Mouse (Mus musculus) frontal cortex, postnatal 36 days (tissue): Measurements from ENCODE around the gene Cdpf1.
"Not testable (repeated sequence)": the region's sequence is repeated elsewhere in the genome, so short reads cannot be mapped to it uniquely, and the experiment has no call there.

Source experiments
- DNase-seq, 2 experiments: peaks; one replicate each; pipeline ENCODE4 v3.0.0; 2022; ENCODE audit warnings: low spot score in 2 of 2

Gene Cdpf1

DNA sequence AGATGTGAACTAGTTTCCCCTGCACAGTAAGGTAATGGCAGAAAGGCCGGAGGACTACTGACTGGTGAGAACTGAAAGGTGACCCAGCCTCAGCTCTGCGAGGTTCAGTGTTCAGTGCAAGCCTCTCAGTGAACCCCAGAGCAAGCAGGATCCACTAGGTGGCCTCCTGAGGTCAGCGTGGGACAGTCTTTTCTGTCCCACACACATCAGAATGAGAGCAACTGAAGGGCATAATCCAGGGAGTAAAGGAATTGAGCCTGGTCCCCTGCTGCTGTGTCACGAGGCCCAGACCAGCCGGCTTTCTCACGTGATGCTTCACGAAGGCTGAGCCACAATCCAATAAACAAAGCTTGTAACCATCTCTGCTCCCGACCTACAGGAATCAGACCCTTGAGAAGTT, 3.1 kb downstream of the Cdpf1 start:
- DNase-seq = no peak

DNA sequence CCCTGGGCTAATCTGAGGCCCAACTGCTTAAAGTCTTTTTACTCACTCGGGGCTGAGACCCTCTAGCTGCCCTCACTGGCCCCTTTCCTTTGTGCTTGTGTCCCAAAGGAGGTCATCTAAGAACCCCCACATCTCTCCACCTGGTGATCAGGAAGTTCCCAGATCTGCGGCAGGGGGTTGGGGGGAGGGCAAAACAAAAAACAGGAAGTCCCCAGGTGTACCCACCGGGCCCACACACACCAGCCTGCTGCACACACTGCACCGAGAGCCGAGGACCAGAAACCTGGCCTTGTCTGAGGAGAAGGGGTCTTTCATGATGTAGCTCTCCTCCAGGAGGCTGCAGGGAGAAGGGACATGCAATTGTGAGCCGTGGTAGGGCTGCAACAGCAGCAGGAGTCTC, 3.5 kb downstream of the Cdpf1 start:
- no peak for DNase-seq

DNA sequence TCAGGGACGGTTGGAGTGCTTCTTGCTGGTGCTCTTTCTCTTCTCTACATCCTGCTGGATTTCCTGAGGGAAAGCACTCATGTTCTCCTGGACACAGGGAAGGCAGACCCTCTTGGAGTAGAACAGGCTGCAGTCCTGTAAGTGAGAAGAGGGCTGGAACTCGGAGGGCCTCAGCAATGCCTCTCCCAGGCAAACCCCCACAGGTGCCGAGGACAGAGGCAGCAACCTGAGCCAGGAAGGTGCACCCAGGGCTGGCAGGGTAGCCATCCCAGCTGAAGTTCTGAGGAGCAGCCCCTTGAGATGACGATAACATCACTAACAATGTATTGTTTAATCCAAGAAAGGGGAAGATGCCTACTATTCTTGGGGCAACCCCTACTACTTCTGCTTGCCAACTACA, 4.1 kb downstream of the Cdpf1 start:
- no peak for DNase-seq

DNA sequence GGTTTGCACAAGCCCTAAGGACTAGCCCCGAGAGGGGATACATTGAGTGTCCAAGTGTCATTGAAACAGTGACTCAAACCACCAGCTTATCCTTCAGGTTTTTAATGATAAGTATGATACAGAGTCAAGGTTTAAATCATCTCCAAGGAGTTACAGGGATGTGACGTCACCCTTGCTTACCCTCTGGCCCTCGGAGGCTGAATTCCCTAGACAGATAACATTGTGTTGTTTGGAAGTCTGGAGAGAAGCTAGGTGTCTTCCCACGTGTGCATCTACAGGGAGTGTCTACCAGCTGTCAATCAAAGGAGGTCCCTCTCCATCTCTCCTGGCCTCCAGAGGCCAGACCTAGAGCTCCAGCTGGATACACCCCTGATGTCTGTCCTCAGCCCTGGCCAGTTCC, 4.6 kb downstream of the Cdpf1 start:
- DNase-seq = no peak

DNA sequence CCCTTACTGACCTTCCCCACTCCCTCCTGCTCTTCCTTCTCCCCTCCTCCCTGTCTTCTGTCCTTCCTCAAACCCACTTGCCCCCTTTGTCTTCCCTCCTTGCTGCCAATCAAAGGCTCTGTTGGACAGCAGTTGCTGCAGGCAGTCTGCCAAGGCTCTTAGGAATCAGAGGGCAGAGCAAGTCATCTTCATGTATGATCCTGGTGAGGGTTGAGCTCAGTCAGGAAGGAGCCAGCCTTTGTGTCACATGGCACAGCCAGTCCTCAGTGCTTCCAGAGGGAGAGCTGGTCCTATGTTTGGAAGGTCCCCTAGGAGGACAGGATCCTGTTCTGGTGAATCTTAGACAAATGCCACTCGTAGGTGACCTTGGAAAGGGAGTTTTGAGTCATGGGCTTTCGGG, 8.6 kb downstream of the Cdpf1 start:
- DNase-seq = no peak

DNA sequence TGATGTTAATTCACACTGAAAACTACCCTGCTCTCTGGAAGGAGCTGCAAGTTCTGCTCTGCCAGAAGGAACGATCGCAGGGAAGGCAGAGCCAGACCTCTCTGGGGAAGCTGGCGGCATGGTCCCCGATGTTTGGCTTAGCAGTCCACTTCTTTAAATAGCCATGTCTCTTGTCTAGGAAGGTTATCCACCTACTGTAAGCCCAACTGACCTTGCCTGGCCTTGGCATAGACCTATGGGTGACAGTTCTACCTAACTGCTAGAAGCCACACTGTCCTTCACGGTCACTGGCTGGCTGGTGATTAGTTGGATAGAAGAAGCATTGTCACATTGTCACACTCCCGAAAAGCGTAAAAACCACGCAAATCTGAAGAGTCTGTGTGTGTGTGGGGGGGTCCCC, 12.8 kb downstream of the Cdpf1 start:
- DNase-seq = no peak

DNA sequence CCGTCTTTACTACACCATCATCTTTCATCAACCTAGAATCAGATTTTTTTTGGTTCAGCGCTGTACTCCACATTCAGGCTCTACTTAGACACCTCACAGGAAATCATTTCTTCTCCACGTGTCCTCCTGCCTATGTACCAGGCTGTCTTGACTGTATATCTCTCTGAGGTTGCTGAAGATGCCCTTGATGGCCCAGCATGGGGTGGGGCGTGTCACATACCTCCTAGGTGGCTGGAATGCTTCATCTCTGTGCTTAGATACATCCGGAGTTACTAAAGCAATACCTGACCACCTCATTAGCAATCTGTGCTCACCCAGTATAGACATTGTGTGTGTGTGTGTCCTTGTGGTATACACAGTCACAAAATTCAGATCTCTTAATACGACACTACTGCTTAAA, 16.0 kb downstream of the Cdpf1 start:
- DNase-seq = no peak

DNA sequence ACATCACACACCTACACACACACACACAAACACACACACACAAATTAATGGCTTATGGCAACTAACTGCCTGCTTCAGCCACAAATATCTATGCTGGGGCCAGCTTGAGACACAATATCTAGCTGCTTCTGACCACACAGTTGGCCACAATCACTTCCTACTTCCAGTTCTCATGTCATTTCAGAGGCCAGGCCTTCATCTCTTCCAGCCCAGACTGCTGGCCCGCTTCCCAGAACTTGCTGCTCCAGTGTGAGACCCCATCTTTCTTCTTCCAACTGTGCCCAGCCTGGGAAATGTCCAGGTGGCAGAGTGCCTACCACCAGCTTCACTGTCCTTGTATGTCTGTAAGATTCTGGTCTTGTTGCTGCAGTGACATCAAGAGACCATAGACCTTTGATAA, 18.7 kb downstream of the Cdpf1 start:
- peak; percentile 8 to 18 for DNase-seq

DNA sequence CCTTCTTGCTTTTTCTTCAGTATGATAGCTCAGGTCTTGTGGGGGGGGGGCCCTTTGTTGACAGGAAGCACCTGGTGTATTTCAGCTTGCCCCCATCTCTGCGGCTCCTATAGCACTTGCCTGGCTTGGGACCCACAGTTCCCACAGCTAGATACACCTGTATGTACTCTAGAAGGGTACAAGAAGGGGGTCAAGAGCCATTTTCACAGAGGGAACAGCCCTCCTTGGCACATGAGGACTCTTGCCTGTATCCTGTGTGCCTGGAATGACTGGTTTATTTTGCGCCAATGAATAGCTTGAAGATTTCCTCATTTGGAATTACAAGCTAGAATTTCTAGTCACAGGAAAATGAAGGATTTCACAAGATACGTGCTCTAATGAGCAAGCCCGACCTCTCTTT, 20.0 kb downstream of the Cdpf1 start:
- DNase-seq = no peak

DNA sequence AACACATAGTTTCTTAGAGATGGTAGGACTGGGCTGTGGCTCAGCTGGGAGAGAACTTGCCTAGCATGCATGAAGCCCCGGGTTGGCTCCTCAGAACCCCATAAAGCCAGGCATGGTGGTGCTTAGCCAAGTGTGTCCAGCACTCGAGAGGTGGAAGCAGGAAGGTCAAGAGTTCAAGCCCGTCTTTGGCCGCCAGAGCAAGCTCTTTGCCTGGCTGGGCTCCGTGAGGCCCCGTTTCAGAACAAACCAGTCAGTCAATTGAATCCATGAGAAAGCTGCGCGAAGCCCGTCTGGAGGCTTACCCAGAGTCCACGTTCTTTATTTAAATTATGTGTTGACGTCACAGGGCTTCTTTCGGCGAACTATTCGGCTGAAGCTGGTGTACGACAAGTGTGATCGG, 22.9 kb downstream of the Cdpf1 start:
- DNase-seq = no peak

DNA sequence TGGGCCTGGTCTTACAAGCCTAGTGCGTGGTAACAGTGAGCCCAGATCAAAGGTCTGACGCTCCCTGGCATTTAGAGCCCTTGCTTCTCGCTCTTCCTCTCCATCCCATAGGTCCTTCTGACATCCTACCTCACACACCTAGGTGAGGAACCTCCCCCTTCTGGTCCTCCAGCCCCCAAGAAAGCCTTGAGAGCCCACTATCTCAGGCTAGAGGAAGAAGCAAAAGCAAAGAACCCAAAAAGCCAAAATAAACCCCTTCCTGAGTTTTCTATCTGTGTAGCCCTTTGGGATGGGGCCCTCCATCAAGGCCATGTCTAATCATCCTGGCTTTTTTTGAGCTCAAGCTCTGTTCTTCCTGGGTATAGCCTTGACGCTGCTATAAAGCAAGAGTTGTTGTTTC, 23.4 kb downstream of the Cdpf1 start:
- DNase-seq = no peak

DNA sequence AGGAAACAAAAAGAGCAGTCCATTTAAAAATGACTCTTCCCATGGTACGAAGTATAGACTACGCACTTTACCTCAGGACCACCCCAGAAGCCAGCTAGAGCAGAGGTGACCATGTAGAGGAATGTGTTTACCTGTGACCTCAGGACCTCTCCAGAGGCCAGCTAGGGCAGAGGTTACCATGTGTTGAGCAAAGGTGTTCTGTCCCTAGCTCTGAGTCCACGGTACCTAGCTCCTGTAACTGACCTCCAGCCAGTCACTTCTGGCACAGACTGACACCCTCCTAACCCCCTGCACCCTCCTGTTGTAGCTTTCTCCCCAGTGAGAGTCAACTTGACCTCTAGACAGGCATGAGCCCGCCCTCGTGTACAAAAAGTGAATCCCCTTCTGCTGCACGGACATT, 24.0 kb downstream of the Cdpf1 start:
- no peak for DNase-seq

DNA sequence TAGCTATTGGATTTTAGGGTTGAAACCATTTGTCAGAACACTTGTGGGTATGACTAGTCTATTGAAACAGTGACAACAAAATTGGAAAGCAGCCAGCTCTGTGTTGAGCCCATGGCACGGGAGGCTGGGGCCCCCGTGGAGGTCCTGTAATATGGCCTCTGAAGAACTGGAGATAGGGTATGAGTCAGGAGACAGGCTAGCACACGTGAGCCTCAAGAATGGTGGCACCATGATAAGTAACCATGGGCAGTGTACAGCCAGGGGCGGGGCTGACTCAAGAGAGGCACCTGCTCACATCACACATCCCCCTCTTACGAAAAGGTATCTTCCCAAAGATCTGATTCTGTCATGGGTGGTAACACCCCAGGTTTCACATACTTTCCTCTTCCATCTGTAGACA, 24.8 kb downstream of the Cdpf1 start:
- no peak for DNase-seq

DNA sequence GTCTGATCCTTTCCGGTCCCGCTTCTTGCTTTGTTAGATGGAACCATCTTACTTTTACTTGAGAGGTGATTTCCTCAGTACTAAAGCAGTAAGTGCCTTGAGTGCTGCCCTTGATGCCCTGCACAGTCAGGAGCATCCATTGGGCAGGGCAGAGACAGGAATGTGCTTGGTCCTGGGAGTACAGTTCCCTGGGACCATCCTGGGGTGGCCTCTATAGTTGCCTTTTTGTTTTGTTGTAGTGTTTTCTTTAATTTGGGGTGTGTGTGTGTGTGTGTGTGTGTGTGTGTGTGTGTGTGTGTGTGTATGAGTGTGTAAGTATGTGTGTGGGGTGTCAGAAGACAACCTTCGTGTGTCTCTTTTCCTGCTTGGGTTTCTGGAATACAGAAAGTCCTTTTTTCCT, 27.2 kb downstream of the Cdpf1 start:
- no peak for DNase-seq

DNA sequence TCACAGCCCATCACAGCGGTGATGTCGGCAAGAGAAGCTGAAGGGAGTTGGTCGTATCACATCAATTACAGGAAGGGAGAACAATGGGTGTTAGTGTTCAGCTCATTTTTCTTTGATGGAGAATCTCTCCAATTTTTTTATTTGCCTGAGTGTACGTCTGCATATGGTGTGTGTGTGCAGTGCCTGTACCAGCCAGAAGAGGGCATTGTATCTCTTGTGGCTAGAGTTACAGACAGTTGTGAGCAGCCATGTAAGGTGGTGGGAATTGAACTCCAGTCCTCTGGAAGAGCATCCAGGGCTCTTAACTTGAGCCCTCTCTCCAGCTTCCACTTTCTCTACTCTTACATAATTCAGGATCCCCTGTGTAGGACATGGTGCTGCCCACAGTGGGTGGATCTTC, 28.4 kb downstream of the Cdpf1 start:
- no peak for DNase-seq

DNA sequence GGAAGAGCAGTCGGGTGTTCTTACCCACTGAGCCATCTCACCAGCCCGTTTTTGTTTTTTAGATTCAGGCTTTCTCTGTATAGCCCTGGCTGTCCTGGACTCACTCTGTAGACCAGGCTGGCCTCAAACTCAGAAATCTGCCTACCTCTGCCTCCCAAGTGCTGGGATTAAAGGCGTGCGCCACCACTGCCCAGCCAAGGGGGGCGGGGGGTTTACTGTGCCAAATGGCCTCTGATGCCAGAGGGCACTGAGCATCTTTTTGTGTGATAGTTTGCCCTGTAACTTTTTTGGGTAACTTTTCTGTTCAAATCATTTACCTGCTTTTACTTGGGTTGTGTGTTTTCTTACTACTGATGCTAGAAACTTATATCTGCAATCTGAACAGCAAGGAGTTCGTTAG, 32.6 kb downstream of the Cdpf1 start:
- not testable (repeated sequence) for DNase-seq

DNA sequence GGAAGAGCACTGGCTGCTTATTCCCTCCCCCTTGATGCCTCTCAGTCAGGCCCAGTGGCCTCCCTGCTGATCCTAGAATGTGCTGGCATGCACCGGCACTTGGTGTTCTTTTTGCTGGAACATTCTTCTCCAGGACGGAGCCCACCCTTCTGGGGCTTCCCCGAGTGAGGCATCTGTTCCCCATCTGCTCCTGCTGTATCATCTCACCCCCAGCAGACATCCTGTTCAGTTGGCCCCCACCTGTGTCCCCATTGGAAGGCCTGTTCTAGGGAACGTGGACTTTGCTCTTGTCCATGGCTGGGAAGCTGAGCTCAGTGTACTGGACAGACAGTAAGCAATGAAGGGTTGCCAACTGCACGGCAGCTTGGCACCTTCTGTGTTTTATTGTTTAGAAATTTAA, 34.7 kb downstream of the Cdpf1 start:
- DNase-seq = no peak

DNA sequence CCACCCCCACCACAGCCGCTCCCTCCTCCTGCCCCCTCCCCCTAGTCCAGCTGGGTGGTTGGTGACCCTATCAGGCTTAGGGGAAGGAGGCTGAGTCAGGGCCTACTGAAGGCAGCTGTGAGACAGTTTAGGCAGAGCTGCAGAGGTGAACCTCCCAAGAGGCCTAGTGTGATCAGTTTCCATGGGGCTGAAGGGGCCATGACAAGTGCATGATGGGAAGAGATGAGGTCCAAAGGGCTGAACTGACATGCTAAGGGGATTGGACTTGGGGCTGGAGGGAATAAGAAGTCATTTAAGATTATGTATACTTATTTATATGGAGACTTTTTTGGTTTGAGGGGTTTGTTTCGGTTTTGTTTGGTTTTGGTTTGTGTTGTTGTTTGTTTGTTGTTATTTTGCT, 35.3 kb downstream of the Cdpf1 start:
- no peak for DNase-seq

DNA sequence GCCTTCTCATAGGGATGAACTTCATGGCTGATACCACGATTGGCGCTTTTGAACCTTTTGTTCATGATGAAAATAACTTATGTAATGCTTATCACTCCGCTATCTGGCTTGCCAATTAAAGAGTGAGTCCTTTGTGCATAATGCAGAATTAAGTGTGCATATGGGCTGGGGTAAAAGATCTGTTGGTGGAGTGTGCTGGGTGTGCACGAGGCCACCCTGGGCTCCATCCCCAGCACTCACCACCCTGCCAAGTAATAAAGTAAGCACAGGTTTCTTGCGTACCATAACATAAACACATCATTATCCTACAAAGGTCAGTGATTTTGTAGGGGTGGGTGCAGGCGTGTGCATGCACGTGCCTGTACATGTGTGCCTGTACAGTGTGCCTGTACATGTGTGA, 36.5 kb downstream of the Cdpf1 start:
- no peak for DNase-seq

DNA sequence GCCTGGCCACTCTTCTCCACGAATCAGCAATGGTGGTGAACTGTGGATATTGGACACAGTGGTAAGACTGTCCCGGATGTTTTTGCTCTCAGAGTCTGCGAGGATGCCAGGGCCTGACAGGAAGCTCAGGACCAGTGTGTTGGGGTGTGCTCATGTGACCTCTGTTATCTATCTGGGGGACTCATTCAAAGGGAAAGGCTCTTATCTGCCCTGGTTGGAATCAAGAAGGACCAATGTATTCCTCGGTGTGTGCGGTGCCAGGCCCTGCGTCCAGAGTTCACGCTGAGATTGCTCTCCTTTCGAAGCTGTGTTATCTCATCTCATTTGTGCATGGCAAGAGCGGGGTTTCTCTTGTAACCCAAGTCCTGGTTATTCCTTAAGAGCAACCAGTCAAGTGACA, 37.1 kb downstream of the Cdpf1 start:
- DNase-seq = no peak

DNA sequence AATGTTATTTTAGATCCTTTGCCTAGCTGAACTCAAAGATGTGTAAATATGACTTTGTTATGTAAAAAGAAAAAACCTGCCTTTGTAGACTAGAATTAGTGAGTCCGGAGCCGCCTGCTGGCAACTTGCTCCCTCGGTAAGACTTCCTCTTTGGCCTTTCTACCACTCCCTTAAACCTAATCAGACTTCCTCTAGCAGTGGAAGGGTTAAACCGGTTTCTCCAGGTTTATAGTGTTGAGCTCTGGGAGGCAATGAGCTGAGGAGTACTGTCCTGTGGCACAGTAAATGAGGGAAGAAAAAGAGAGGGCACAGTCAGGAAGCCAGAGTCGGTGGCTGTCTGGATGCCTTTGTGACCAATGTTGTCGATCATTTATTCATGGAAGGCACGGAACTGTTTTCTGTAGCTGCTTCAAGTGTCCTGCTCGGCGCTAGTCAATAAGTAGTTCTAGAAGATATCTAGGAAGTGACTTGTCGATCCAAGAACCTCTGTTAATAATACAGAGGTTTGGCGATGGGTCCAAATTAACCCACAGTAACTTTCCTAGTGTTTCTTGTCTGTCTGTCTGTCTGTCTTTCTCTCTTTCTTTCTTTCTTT, 39.3 kb downstream of the Cdpf1 start:
- DNase-seq = no peak

DNA sequence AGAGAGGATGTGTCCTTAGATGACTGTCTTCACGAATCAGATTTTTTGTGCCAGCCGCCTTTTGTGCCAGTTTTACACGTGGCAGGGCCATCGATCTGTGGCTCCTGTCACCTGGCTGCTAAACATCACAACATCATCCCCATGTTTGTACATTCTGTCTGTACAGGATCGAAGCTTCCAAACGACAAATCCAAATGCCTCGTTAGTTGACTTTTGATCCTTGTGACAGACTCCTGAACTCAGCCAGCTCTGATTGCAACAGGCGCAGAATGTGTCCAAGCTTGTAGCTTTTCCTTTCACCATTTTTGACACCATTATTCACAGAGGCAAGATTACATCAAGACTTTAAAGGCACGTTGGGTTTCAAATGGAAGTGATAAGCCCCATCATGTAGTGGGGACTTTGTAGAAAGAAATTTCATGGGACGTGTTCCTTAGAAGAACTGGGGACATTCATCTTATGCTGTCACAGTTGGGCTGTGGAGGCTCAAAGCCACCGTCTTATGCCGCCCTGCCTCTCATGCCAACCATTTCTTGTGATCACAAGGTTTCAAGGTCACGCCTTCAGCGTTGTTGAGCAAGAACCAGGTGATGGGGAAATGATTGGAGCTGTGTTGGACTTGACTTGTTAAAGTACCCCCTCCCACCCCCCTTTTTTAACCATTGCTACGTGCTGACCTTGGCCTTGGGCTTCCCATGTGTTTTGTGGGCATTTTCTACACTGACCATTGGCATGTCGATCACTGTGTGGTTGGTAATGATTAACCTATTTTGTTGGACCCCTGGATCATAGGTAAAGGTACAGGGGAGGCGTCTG, 40.0 kb downstream of the Cdpf1 start:
- DNase-seq = no peak

DNA sequence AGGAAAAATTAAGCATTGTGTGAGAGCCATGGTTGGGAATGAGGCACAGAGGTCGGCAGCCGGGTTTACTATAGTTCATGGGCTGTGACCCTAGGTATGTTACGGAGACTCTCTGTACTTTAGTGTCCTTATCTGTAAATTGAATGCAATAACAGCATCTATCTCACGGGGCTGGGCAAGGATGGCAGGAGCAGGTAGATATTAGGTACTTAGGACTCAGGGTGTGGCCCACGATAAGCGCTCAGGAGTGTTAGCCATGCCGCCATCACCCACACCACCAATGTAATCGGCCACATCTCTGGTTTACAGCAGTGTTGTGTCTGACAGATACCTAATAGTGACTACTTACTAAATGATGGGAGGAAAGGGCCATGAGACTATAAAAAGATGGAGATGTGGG, 42.5 kb downstream of the Cdpf1 start:
- DNase-seq = no peak

DNA sequence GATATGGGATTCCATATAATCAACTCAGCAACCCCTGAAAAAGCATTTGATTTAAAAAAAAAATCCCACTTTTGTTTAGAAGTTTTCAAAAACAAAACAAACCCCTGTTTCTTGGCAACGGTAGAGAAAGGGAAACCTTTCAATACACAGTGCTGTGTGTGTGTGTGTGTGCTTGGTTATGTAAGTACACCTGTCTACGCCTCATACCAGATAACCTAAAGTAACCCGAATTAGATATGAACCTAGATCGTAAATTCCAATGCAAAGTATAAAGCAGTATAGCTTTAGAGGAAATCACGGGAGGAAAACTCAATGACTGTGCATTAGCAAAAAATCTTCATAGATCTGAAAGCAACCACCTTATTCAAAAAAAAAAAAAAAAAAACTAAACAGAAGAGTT, 44.8 kb downstream of the Cdpf1 start:
- no peak for DNase-seq
